Mouse (Mus musculus): ENCODE results near the gene Zbtb38.

- TF ChIP-seq CTCF (IDR thresholded peaks at IDR 0.05; ENCODE audit: low read depth) = no peak
- TF ChIP-seq EP300 (IDR thresholded peaks at IDR 0.05; ENCODE audit: low read depth) = no peak
Measured at GRCm38 (mm10) chr9:96717698-96718401, 34.8 kb downstream of the Zbtb38 start.
